Mouse (Mus musculus) heart, embryonic 16.5 days (tissue): Measurements from ENCODE around the gene Mdm1. TPM values are rescaled to one million over a fixed set of nuclear protein-coding genes. Genes with fewer than 3 reads are reported as not detected.

Source experiments
- ATAC-seq: fragments of 200-750 bp; cut with Nextera tagmentation; replicated peaks from 2 replicates; pipeline ENCODE4 v1.8.0; 2017; ENCODE audit warnings: moderate number of reproducible peaks; ENCODE audit not compliant: insufficient read depth, low FRiP score; ENCODE audit errors: extremely low read depth
- H3K27ac ChIP-seq: fragments of 300-500 bp; sonication (generic); 2 replicates; pipeline ENCODE4 v1.5.1; 2014; ENCODE audit warnings: mild to moderate bottlenecking, low read length, control low read depth, moderate library complexity
- H3K27me3 ChIP-seq: fragments of 300-500 bp; sonication (generic); 2 replicates; pipeline ENCODE4 v1.6.1; 2014; ENCODE audit warnings: low read length, mixed read lengths; ENCODE audit not compliant: control insufficient read depth, insufficient read depth
- H3K36me3 ChIP-seq: fragments of 300-500 bp; sonication (generic); 2 replicates; pipeline ENCODE4 v1.6.1; 2014; ENCODE audit not compliant: control insufficient read depth, insufficient read depth
- H3K4me1 ChIP-seq: fragments of 300-500 bp; sonication (generic); 2 replicates; pipeline ENCODE4 v1.6.1; 2014; ENCODE audit warnings: low read length, mixed read lengths; ENCODE audit not compliant: control insufficient read depth, insufficient read depth
- H3K4me2 ChIP-seq: fragments of 300-500 bp; sonication (generic); 2 replicates; pipeline ENCODE4 v1.6.1; 2014; ENCODE audit warnings: low read depth, mild to moderate bottlenecking, control low read depth, low read length
- H3K4me3 ChIP-seq: fragments of 300-500 bp; sonication (generic); 2 replicates; pipeline ENCODE4 v1.5.1; 2014; ENCODE audit warnings: mild to moderate bottlenecking, control low read depth, low read length
- H3K9ac ChIP-seq: fragments of 300-500 bp; sonication (generic); 2 replicates; pipeline ENCODE4 v1.6.1; 2014; ENCODE audit warnings: low read length, control low read depth
- H3K9me3 ChIP-seq: fragments of 300-500 bp; sonication (generic); replicated peaks from 2 replicates; pipeline ENCODE4 v1.6.1; 2016; ENCODE audit warnings: low read length; ENCODE audit not compliant: control insufficient read depth
- WGBS: fragments of 180-500 bp; shearing (Covaris S2); extraction: QIAGEN DNeasy Blood & Tissue Kit; methylation state at CpG from one replicate; pipeline ENCODE4 v1.1.7; 2014; 5-methylcytosine and 5-hydroxymethylcytosine counted together
- polyA plus RNA-seq: library from polyadenylated mRNA; unstranded; fragments of >200 nt; fragmentation: Nextera tagmentation; extraction: Ambion mirVana; gene quantifications from 2 replicates; pipeline ENCODE4 v1.2.1, GENCODE M21; 2015

The Mdm1 gene
- polyA plus RNA-seq, 1 experiment from 2014 or later = 19.3 TPM

GRCm38 (mm10) chr10:118103906-118104305 lies 37.7 kb upstream of the Mdm1 start:
- H3K27me3 ChIP-seq = no peaks in the 10 kb centered on the region; the same call in 1 of the 2 replicates
- peak overlapping the region; percentile 4; the same call in 1 of the 2 replicates for H3K27ac ChIP-seq
- no peak overlapping the region for H3K9ac ChIP-seq
- no peaks in the 10 kb centered on the region for H3K36me3 ChIP-seq
- no peak overlapping the region for H3K4me3 ChIP-seq
- H3K4me1 ChIP-seq = no peaks in the 10 kb centered on the region
- H3K9me3 ChIP-seq = no peaks in the 10 kb centered on the region; the same call in 1 of the 2 replicates
- 76% methylated on average over 10 of the region's 10 CpGs for WGBS
- no peak for ATAC-seq
- H3K4me2 ChIP-seq = no peak overlapping the region

GRCm38 (mm10) chr10:118107031-118107430 lies 34.6 kb upstream of the Mdm1 start:
- no peaks in the 10 kb centered on the region for H3K36me3 ChIP-seq
- no peaks in the 10 kb centered on the region for H3K9me3 ChIP-seq
- no peak overlapping the region for H3K4me3 ChIP-seq
- peaks cover 2% of the 10 kb centered on the region; the same call in 1 of the 2 replicates for H3K4me1 ChIP-seq
- H3K4me2 ChIP-seq = no peak overlapping the region
- ATAC-seq = no peak
- 57% methylated on average over 9 of the region's 9 CpGs for WGBS
- no peak overlapping the region for H3K9ac ChIP-seq
- no peak overlapping the region for H3K27ac ChIP-seq
- H3K27me3 ChIP-seq = no peaks in the 10 kb centered on the region; the same call in 1 of the 2 replicates

GRCm38 (mm10) chr10:118110006-118110920 lies 31.3 kb upstream of the Mdm1 start:
- no peak; the same call in 1 of the 2 replicates for ATAC-seq
- Histone ChIP-seq H3K9ac (no peak overlapping the region), H3K4me1 (peaks cover 2% of the 10 kb centered on the region; the same call in 1 of the 2 replicates), H3K4me2 (no peak overlapping the region), H3K27me3 (no peaks in the 10 kb centered on the region; the same call in 1 of the 2 replicates), H3K4me3 (no peak overlapping the region), H3K27ac (no peak overlapping the region), H3K36me3 (no peaks in the 10 kb centered on the region), H3K9me3 (no peaks in the 10 kb centered on the region)
- 30% methylated on average over 8 of the region's 8 CpGs for WGBS

GRCm38 (mm10) chr10:118110921-118111301 lies 30.7 kb upstream of the Mdm1 start:
- ATAC-seq = no peak
- no peaks in the 10 kb centered on the region for H3K36me3 ChIP-seq
- H3K27ac ChIP-seq = no peak overlapping the region
- H3K9ac ChIP-seq = no peak overlapping the region
- H3K4me1 ChIP-seq = peaks cover 2% of the 10 kb centered on the region; the same call in 1 of the 2 replicates
- no peaks in the 10 kb centered on the region; the same call in 1 of the 2 replicates for H3K27me3 ChIP-seq
- H3K4me3 ChIP-seq = no peak overlapping the region
- H3K4me2 ChIP-seq = no peak overlapping the region
- H3K9me3 ChIP-seq = no peaks in the 10 kb centered on the region
- WGBS = 64% methylated on average over 7 of the region's 7 CpGs

- WGBS = 17% methylated on average over 7 of the region's 7 CpGs
- H3K9me3 ChIP-seq = no peaks in the 10 kb centered on the region
- no peak overlapping the region for H3K4me3 ChIP-seq
- ATAC-seq = no peak; the same call in 1 of the 2 replicates
- H3K27ac ChIP-seq = no peak overlapping the region
- no peak overlapping the region for H3K4me2 ChIP-seq
- H3K4me1 ChIP-seq = peaks cover 2% of the 10 kb centered on the region; the same call in 1 of the 2 replicates
- no peak overlapping the region for H3K9ac ChIP-seq
- no peaks in the 10 kb centered on the region for H3K36me3 ChIP-seq
- H3K27me3 ChIP-seq = no peaks in the 10 kb centered on the region
These were observed 30.0 kb upstream of the Mdm1 start for GRCm38 (mm10) chr10:118111621-118112020.

- no peaks in the 10 kb centered on the region for H3K36me3 ChIP-seq
- no peaks in the 10 kb centered on the region for H3K27me3 ChIP-seq
- no peak for ATAC-seq
- H3K27ac ChIP-seq = no peak overlapping the region
- no peak overlapping the region for H3K4me3 ChIP-seq
- no peak overlapping the region for H3K9ac ChIP-seq
- no peaks in the 10 kb centered on the region for H3K9me3 ChIP-seq
- no peak overlapping the region for H3K4me2 ChIP-seq
- 60% methylated on average over 11 of the region's 11 CpGs for WGBS
- H3K4me1 ChIP-seq = peaks cover 2% of the 10 kb centered on the region; the same call in 1 of the 2 replicates
These were observed 29.2 kb upstream of the Mdm1 start for GRCm38 (mm10) chr10:118112294-118112893.

GRCm38 (mm10) chr10:118113256-118113682 lies 28.3 kb upstream of the Mdm1 start:
- no peak overlapping the region for H3K4me2 ChIP-seq
- H3K9ac ChIP-seq = no peak overlapping the region
- ATAC-seq = no peak
- 55% methylated on average over 9 of the region's 9 CpGs for WGBS
- H3K9me3 ChIP-seq = no peaks in the 10 kb centered on the region
- no peak overlapping the region for H3K27ac ChIP-seq
- peaks cover 2% of the 10 kb centered on the region; the same call in 1 of the 2 replicates for H3K4me1 ChIP-seq
- H3K4me3 ChIP-seq = no peak overlapping the region
- no peaks in the 10 kb centered on the region for H3K36me3 ChIP-seq
- H3K27me3 ChIP-seq = no peaks in the 10 kb centered on the region

GRCm38 (mm10) chr10:118114271-118114670 lies 27.3 kb upstream of the Mdm1 start:
- Histone ChIP-seq H3K27me3 (no peaks in the 10 kb centered on the region), H3K27ac (no peak overlapping the region), H3K4me1 (peaks cover 2% of the 10 kb centered on the region; the same call in 1 of the 2 replicates), H3K36me3 (no peaks in the 10 kb centered on the region), H3K9ac (no peak overlapping the region), H3K4me3 (no peak overlapping the region), H3K4me2 (no peak overlapping the region), H3K9me3 (no peaks in the 10 kb centered on the region)
- 85% methylated on average over 1 of the region's 1 CpGs for WGBS
- ATAC-seq = no peak

GRCm38 (mm10) chr10:118116456-118116855 lies 25.2 kb upstream of the Mdm1 start:
- no peaks in the 10 kb centered on the region for H3K27me3 ChIP-seq
- 85% methylated on average over 2 of the region's 2 CpGs for WGBS
- no peak overlapping the region for H3K4me3 ChIP-seq
- no peaks in the 10 kb centered on the region for H3K36me3 ChIP-seq
- no peaks in the 10 kb centered on the region for H3K9me3 ChIP-seq
- H3K27ac ChIP-seq = no peak overlapping the region
- no peak overlapping the region for H3K9ac ChIP-seq
- ATAC-seq = no peak
- H3K4me2 ChIP-seq = no peak overlapping the region
- no peaks in the 10 kb centered on the region for H3K4me1 ChIP-seq
